Mouse (Mus musculus) embryonic stem cell, embryonic (primary cell): Measurements from ENCODE around the gene Fzr1.

Source experiments
- CTCF ChIA-PET, 4 experiments: fragments of 300-600 bp in 2 of 4; fragments of 350-600 bp in 2 of 4; sonication (Branson Sonifier 250); formaldehyde crosslinking; loops; one replicate each; lab custom pipeline; 2022; ENCODE audit warnings: inconsistent platforms in 2 of 4; lab: Charles Lee
- POLR2A ChIA-PET, 4 experiments: fragments of 300-600 bp in 2 of 4; fragments of 350-600 bp in 2 of 4; sonication (Branson Sonifier 250); formaldehyde crosslinking; loops; one replicate each; lab custom pipeline; 2022; ENCODE audit warnings: antibody characterized with exemption in 4 of 4, inconsistent platforms in 1 of 4; lab: Charles Lee

Gene Fzr1

GRCm38 (mm10) chr10:81387716-81388115 is 9.4 kb upstream of the Fzr1 start:
- ChIA-PET CTCF (interaction anchor here in 1 of 4 experiments (1.0 to 3.2 kb wide), 2 partner anchors 17 to 165 kb away, joined by 3 to 13 read pairs; no protein-coding TSS in a partner anchor), POLR2A (interaction anchor here in 2 of 4 experiments (1.4 to 4.0 kb wide), 4 partner anchors 9 to 42 kb away, joined by 3 to 24 read pairs (median 15); partner anchors contain the start of gene Fzr1 (in 1 of the 2))

GRCm38 (mm10) chr10:81385603-81386306 is 7.4 kb upstream of the Fzr1 start:
- ChIA-PET POLR2A (interaction anchor here in 3 of 4 experiments (0.7 to 3.4 kb wide), 23 partner anchors 9 to 209 kb away, joined by 3 to 21 read pairs (median 5); partner anchors contain the start of genes 4930404N11Rik (in 1 of the 3), Cactin (in 1 of the 3), Eef2 (in 1 of the 3) and Ncln (in 1 of the 3)), CTCF (interaction anchor here (0.5 to 3.2 kb wide), 11 partner anchors 7 to 162 kb away, joined by 3 to 13 read pairs (median 3); partner anchors contain the start of genes Celf5 (in 2 of the 4), Smim24 (in 2 of the 4) and Pip5k1c (in 1 of the 4))

GRCm38 (mm10) chr10:81384605-81384982 is 6.3 kb upstream of the Fzr1 start:
- POLR2A ChIA-PET, result interaction anchor here (0.6 to 3.4 kb wide), 48 partner anchors 8 to 424 kb away, joined by 3 to 21 read pairs (median 4); partner anchors contain the start of genes 4930404N11Rik (in 3 of the 4), Cactin (in 3 of the 4), Eef2 (in 2 of the 4) and Pip5k1c (in 2 of the 4)
- CTCF ChIA-PET, result interaction anchor here (0.6 to 1.7 kb wide), 13 partner anchors 9 to 167 kb away, joined by 3 to 8 read pairs (median 4); partner anchors contain the start of genes Smim24 (in 2 of the 4) and Tjp3 (in 1 of the 4)

GRCm38 (mm10) chr10:81383802-81384604 is 5.7 kb upstream of the Fzr1 start, which contains the start of the genes Dohh and Gm48551:
TSS of gene Dohh (plus strand) at chr10:81384428.
TSS of gene Gm48551 (plus strand) at chr10:81384466.
- CTCF ChIA-PET, result interaction anchor here (0.6 to 1.7 kb wide), 14 partner anchors 9 to 168 kb away, joined by 3 to 8 read pairs (median 4); partner anchors contain the start of genes Smim24 (in 2 of the 4) and Tjp3 (in 1 of the 4)
- POLR2A ChIA-PET, result interaction anchor here (0.6 to 3.4 kb wide), 57 partner anchors 9 to 942 kb away, joined by 3 to 21 read pairs (median 3); partner anchors contain the start of genes 4930404N11Rik (in 3 of the 4), Cactin (in 3 of the 4), Eef2 (in 2 of the 4) and Pip5k1c (in 2 of the 4)

- ChIA-PET POLR2A (interaction anchor here in 2 of 4 experiments (0.6 to 1.3 kb wide), 6 partner anchors 11 to 706 kb away, joined by 3 to 4 read pairs (median 3); partner anchors contain the start of gene Smim24 (in 1 of the 2)), CTCF (interaction anchor here in 2 of 4 experiments (0.8 to 2.0 kb wide), 4 partner anchors 32 to 170 kb away, joined by 3 to 5 read pairs (median 3); partner anchors contain the start of gene Hmg20b (in 1 of the 2))
Measured at GRCm38 (mm10) chr10:81382039-81382438, 3.7 kb upstream of the Fzr1 start.

GRCm38 (mm10) chr10:81379809-81380378 is 1.6 kb upstream of the Fzr1 start:
- CTCF ChIA-PET, result interaction anchor here in 1 of 4 experiments (2.1 kb wide), 1 partner anchor 10 kb away, joined by 16 read pairs; the partner anchor contains the start of gene Gm48552

GRCm38 (mm10) chr10:81379183-81379553 is 852 bp upstream of the Fzr1 start:
- CTCF ChIA-PET, result interaction anchor here in 3 of 4 experiments (0.5 to 3.0 kb wide), 33 partner anchors 10 to 874 kb away, joined by 3 to 25 read pairs (median 6); partner anchors contain the start of genes Atcay (in 1 of the 3), Cactin (in 1 of the 3), Gm48552 (in 1 of the 3) and Hmg20b (in 1 of the 3)
- POLR2A ChIA-PET, result interaction anchor here (0.6 to 8.9 kb wide), 67 partner anchors 10 to 799 kb away, joined by 3 to 87 read pairs (median 5); partner anchors contain the start of genes Pip5k1c (in 3 of the 4), 4930404N11Rik (in 2 of the 4), Cactin (in 2 of the 4) and Hmg20b (in 2 of the 4)

More at GRCm38 (mm10) chr10:81379809-81380378, 1.6 kb upstream of the Fzr1 start:
- POLR2A ChIA-PET, result interaction anchor here in 3 of 4 experiments (0.6 to 8.9 kb wide), 18 partner anchors 8 to 254 kb away, joined by 3 to 87 read pairs (median 8); partner anchors contain the start of genes 4930404N11Rik (in 3 of the 3), Cactin (in 1 of the 3), Gm48552 (in 1 of the 3) and Hmg20b (in 1 of the 3)

GRCm38 (mm10) chr10:81378553-81379182 is 352 bp upstream of the Fzr1 start:
- CTCF ChIA-PET, result interaction anchor here (0.5 to 3.0 kb wide), 43 partner anchors 10 to 874 kb away, joined by 3 to 25 read pairs (median 6); partner anchors contain the start of genes Atcay (in 1 of the 4), Cactin (in 1 of the 4), Gm48552 (in 1 of the 4) and Hmg20b (in 1 of the 4)

GRCm38 (mm10) chr10:81377362-81377664 is 1.0 kb downstream of the Fzr1 start:
- POLR2A ChIA-PET, result interaction anchor here in 3 of 4 experiments (0.7 to 8.9 kb wide), 45 partner anchors 9 to 701 kb away, joined by 3 to 87 read pairs (median 6); partner anchors contain the start of genes Cactin (in 3 of the 3), 4930404N11Rik (in 2 of the 3), Hmg20b (in 2 of the 3) and Mfsd12 (in 2 of the 3)

More at GRCm38 (mm10) chr10:81378553-81379182, 352 bp upstream of the Fzr1 start:
- POLR2A ChIA-PET, result interaction anchor here (0.6 to 8.9 kb wide), 91 partner anchors 9 to 812 kb away, joined by 3 to 87 read pairs (median 4); partner anchors contain the start of genes Cactin (in 3 of the 4), Map2k2 (in 3 of the 4), Pip5k1c (in 3 of the 4) and 4930404N11Rik (in 2 of the 4)

GRCm38 (mm10) chr10:81376561-81377361 is 1.6 kb downstream of the Fzr1 start:
- POLR2A ChIA-PET, result interaction anchor here in 3 of 4 experiments (0.5 to 8.9 kb wide), 43 partner anchors 9 to 700 kb away, joined by 3 to 87 read pairs (median 5); partner anchors contain the start of genes Cactin (in 3 of the 3), 4930404N11Rik (in 2 of the 3), Hmg20b (in 2 of the 3) and Mfsd12 (in 2 of the 3)
- CTCF ChIA-PET, result interaction anchor here in 3 of 4 experiments (0.6 to 3.0 kb wide), 15 partner anchors 10 to 175 kb away, joined by 3 to 25 read pairs (median 3); partner anchors contain the start of genes 4930404N11Rik (in 1 of the 3), Celf5 (in 1 of the 3), Hmg20b (in 1 of the 3) and Pip5k1c (in 1 of the 3)

More at GRCm38 (mm10) chr10:81377362-81377664, 1.0 kb downstream of the Fzr1 start:
- CTCF ChIA-PET, result interaction anchor here in 2 of 4 experiments (0.7 to 3.0 kb wide), 14 partner anchors 11 to 174 kb away, joined by 3 to 25 read pairs (median 5); partner anchors contain the start of genes 4930404N11Rik (in 1 of the 2), Celf5 (in 1 of the 2), Hmg20b (in 1 of the 2) and Pip5k1c (in 1 of the 2)

GRCm38 (mm10) chr10:81375322-81375721 is 3.0 kb downstream of the Fzr1 start:
- CTCF ChIA-PET, result interaction anchor here in 1 of 4 experiments (1.0 kb wide), 1 partner anchor 21 kb away, joined by 3 read pairs; no protein-coding TSS in a partner anchor
- POLR2A ChIA-PET, result interaction anchor here in 2 of 4 experiments (0.5 to 8.9 kb wide), 8 partner anchors 8 to 851 kb away, joined by 3 to 87 read pairs (median 17); partner anchors contain the start of gene 4930404N11Rik (in 1 of the 2)

- POLR2A ChIA-PET, result interaction anchor here (0.8 to 8.1 kb wide), 24 partner anchors 9 to 174 kb away, joined by 3 to 87 read pairs (median 5); partner anchors contain the start of genes Fzr1 (in 2 of the 4), Pip5k1c (in 2 of the 4), Cactin (in 1 of the 4) and Dohh (in 1 of the 4)
- CTCF ChIA-PET, result interaction anchor here in 1 of 4 experiments (0.7 to 1.7 kb wide), 3 partner anchors 10 to 62 kb away, joined by 3 to 6 read pairs (median 4); partner anchors contain the start of gene Hmg20b
Measured at GRCm38 (mm10) chr10:81367207-81367495, 11.2 kb downstream of the Fzr1 start.

GRCm38 (mm10) chr10:81366477-81367206 is 11.7 kb downstream of the Fzr1 start:
- POLR2A ChIA-PET, result interaction anchor here (0.6 to 8.1 kb wide), 44 partner anchors 10 to 174 kb away, joined by 3 to 87 read pairs (median 4); partner anchors contain the start of genes Dohh (in 3 of the 4), Gm48551 (in 3 of the 4), Cactin (in 2 of the 4) and Fzr1 (in 2 of the 4)
- CTCF ChIA-PET, result interaction anchor here in 1 of 4 experiments (0.6 to 1.7 kb wide), 6 partner anchors 10 to 74 kb away, joined by 3 to 8 read pairs (median 4); partner anchors contain the start of genes Gipc3, Hmg20b and Pip5k1c
